Mouse (Mus musculus): ENCODE data around the gene Hoxc8. TPM values are rescaled to one million over a fixed set of nuclear protein-coding genes. Genes with fewer than 3 reads are reported as not detected.

Gene Hoxc8
- total and polyA plus RNA-seq, 3 experiments, result 0.31 to 1.7 TPM; not detected in 1

GRCm38 (mm10) chr15:102949696-102950095, 40.7 kb upstream of the Hoxc8 start:
- DNase-seq (ENCODE audit: low read depth, low spot score), result no peak
- peaks cover 22 to 38% of the 10 kb centered on the region in 2 experiments for H3K27me3 ChIP-seq (ENCODE audit: control insufficient read depth in 1 of 2, insufficient read depth in 2 of 2, low read length in 2 of 2)
- H3K4me1 ChIP-seq (ENCODE audit: control insufficient read depth in 1 of 2, insufficient read depth in 2 of 2, low read length in 2 of 2), result peaks cover 5 to 6% of the 10 kb centered on the region in 2 experiments; a peak in 3 of 4 replicates
- no peak overlapping the region for H3K4me3 ChIP-seq (ENCODE audit: control insufficient read depth in 1 of 2, insufficient read depth in 1 of 2, low read depth in 2 of 2, low read length in 2 of 2)
- H3K9ac ChIP-seq (ENCODE audit: control insufficient read depth, low read depth, low read length, poor library complexity, severe bottlenecking), result no peak overlapping the region
- TF ChIP-seq ZMIZ1 (IDR thresholded peaks at IDR 0.05; ENCODE audit: low read depth, low read length), result no peak
- peaks cover 0 to 5% of the 10 kb centered on the region in 2 experiments; a peak in 1 of 4 replicates for H3K36me3 ChIP-seq (ENCODE audit: control insufficient read depth in 1 of 2, insufficient read depth in 2 of 2, low read length in 2 of 2)
- no peak overlapping the region for H3K27ac ChIP-seq (ENCODE audit: control insufficient read depth, low read depth, low read length)
- no peaks in the 10 kb centered on the region; the same call in 1 of the 2 replicates for H3K79me2 ChIP-seq (ENCODE audit: control insufficient read depth, insufficient read depth, low read length, poor library complexity)
- H3K9me3 ChIP-seq (replicated peaks; ENCODE audit: insufficient read depth, low read length), result no peaks in the 10 kb centered on the region

- Histone ChIP-seq H3K4me3 (ENCODE audit: control insufficient read depth in 1 of 2, insufficient read depth in 1 of 2, low read depth in 2 of 2, low read length in 2 of 2) (no peak overlapping the region), H3K79me2 (ENCODE audit: control insufficient read depth, insufficient read depth, low read length, poor library complexity) (no peaks in the 10 kb centered on the region), H3K9me3 (replicated peaks; ENCODE audit: insufficient read depth, low read length) (no peaks in the 10 kb centered on the region), H3K27ac (ENCODE audit: control insufficient read depth, low read depth, low read length) (no peak overlapping the region), H3K4me1 (ENCODE audit: control insufficient read depth in 1 of 2, insufficient read depth in 2 of 2, low read length in 2 of 2) (peaks cover 4 to 5% of the 10 kb centered on the region in 2 experiments; a peak in 2 of 4 replicates), H3K27me3 (ENCODE audit: control insufficient read depth in 1 of 2, insufficient read depth in 2 of 2, low read length in 2 of 2) (peaks cover 22 to 38% of the 10 kb centered on the region in 2 experiments), H3K9ac (ENCODE audit: control insufficient read depth, low read depth, low read length, poor library complexity, severe bottlenecking) (no peak overlapping the region), H3K36me3 (ENCODE audit: control insufficient read depth in 1 of 2, insufficient read depth in 2 of 2, low read length in 2 of 2) (peaks cover 0 to 2% of the 10 kb centered on the region in 2 experiments; a peak in 1 of 4 replicates)
- no peak for DNase-seq (ENCODE audit: low read depth, low spot score)
- TF ChIP-seq SMC3 (IDR thresholded peaks at IDR 0.05; ENCODE audit: low read depth, low read length) (no peak), MAX (IDR thresholded peaks at IDR 0.05; ENCODE audit: low read length) (no peak), MXI1 (IDR thresholded peaks at IDR 0.05; ENCODE audit: low read depth, low read length) (no peak), USF1 (IDR thresholded peaks at IDR 0.05; ENCODE audit: low read depth, low read length) (no peak), MYB (IDR thresholded peaks at IDR 0.05; ENCODE audit: low read depth, low read length) (no peak), MAFK (IDR thresholded peaks at IDR 0.05; ENCODE audit: borderline replicate concordance, low read depth, low read length) (no peak), MAZ (IDR thresholded peaks at IDR 0.05; ENCODE audit: low read depth, low read length) (no peak)
These were observed 39.5 kb upstream of the Hoxc8 start for GRCm38 (mm10) chr15:102950877-102951276.

- Histone ChIP-seq H3K9ac (ENCODE audit: control insufficient read depth, low read depth, low read length, poor library complexity, severe bottlenecking) (no peak overlapping the region), H3K27ac (ENCODE audit: control insufficient read depth, low read depth, low read length) (no peak overlapping the region), H3K9me3 (replicated peaks; ENCODE audit: insufficient read depth, low read length) (no peaks in the 10 kb centered on the region), H3K4me3 (ENCODE audit: control insufficient read depth in 1 of 2, insufficient read depth in 1 of 2, low read depth in 2 of 2, low read length in 2 of 2) (no peak overlapping the region), H3K79me2 (ENCODE audit: control insufficient read depth, insufficient read depth, low read length, poor library complexity) (no peaks in the 10 kb centered on the region), H3K36me3 (ENCODE audit: control insufficient read depth in 1 of 2, insufficient read depth in 2 of 2, low read length in 2 of 2) (no peaks in the 10 kb centered on the region), H3K4me1 (ENCODE audit: control insufficient read depth in 1 of 2, insufficient read depth in 2 of 2, low read length in 2 of 2) (no peaks in the 10 kb centered on the region), H3K27me3 (ENCODE audit: control insufficient read depth in 1 of 2, insufficient read depth in 2 of 2, low read length in 2 of 2) (peaks cover 25 to 37% of the 10 kb centered on the region in 2 experiments)
- no peak for DNase-seq (ENCODE audit: low read depth, low spot score)
- TF ChIP-seq TBP (IDR thresholded peaks at IDR 0.05; ENCODE audit: low read depth, low read length) (no peak), ZC3H11A (IDR thresholded peaks at IDR 0.05; ENCODE audit: low read depth, low read length) (no peak), MXI1 (IDR thresholded peaks at IDR 0.05; ENCODE audit: low read depth, low read length) (no peak)
These were observed 36.8 kb upstream of the Hoxc8 start for GRCm38 (mm10) chr15:102953561-102953960.
